8 mouse cellular contexts compared by ENCODE assay signal in the genomic region with DNA sequence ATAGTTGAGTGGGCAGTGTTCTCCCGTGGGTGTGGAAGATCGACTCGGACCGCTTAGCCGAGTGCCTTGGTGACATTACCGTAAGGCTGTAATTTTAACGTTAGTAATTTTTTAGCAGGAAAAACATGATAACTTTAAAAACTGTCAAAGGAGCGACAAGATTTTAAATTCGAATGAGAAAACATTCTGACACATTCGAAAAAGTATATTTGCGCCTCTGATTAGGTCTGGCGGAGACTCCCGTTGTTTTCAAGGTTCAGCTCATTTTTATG. TPM values are rescaled to one million over a fixed set of nuclear protein-coding genes. Genes with fewer than 3 reads are reported as not detected.
A peak's percentile ranks its signal among the peaks of the same experiment; 100 is the strongest.
DNase-seq lines count a peak whose midpoint lies in the region; ATAC-seq and TF ChIP-seq lines count a peak whose summit lies in the region.
"Had no signal": no experiment of that assay in that cellular context is flagged by ENCODE, and none has a peak within 500 bp of the region (broad histone marks: within the 10 kb centered on the region; RNA-seq: fewer than 3 reads in every experiment).

No protein-coding gene starts in this region.

- H3K4me2 ChIP-seq in lung, embryonic 15.5 days, result peak overlapping the region; percentile 66
- peak overlapping the region; percentile 78 for H3K4me2 ChIP-seq in limb, embryonic 11.5 days (ENCODE audit: low read depth, severe bottlenecking)

- DNase-seq in lung, postnatal 14 days, result no peak
- DNase-seq in limb, embryonic 11.5 days (ENCODE audit: low spot score), result no peak
- DNase-seq in left cerebral cortex, postnatal 14 days (ENCODE audit: low spot score in 2 of 2), result no peak
- DNase-seq: adrenal gland, adult 8-10 months had no signal

- no peak for TF ChIP-seq CTCF in embryonic fibroblast, embryonic 13.5 days (IDR thresholded peaks at IDR 0.05; ENCODE audit: borderline replicate concordance, insufficient read depth, low read length)
- TF ChIP-seq CTCF in olfactory bulb, adult 2 months (IDR thresholded peaks at IDR 0.05; ENCODE audit: insufficient read depth, low read depth, low read length), result no peak

- peaks cover 32% of the 10 kb centered on the region for H3K4me1 ChIP-seq in lung, embryonic 15.5 days
- peaks cover 7% of the 10 kb centered on the region for H3K4me1 ChIP-seq in embryonic fibroblast, embryonic 13.5 days (ENCODE audit: control insufficient read depth, insufficient read depth, low read length)
- peaks cover 8% of the 10 kb centered on the region for H3K4me1 ChIP-seq in limb, embryonic 11.5 days (ENCODE audit: control insufficient read depth, insufficient read depth, low read length)
- peaks cover 11% of the 10 kb centered on the region for H3K4me1 ChIP-seq in olfactory bulb, adult 2 months (ENCODE audit: control insufficient read depth, insufficient read depth, low read length)

- no peaks in the 10 kb centered on the region for H3K27me3 ChIP-seq in lung, embryonic 15.5 days
- no peaks in the 10 kb centered on the region for H3K27me3 ChIP-seq in limb, embryonic 11.5 days (ENCODE audit: control insufficient read depth, insufficient read depth, low read length)

- peak overlapping the region; percentile 80 for H3K9ac ChIP-seq in lung, embryonic 15.5 days
- peak overlapping the region; percentile 49 for H3K9ac ChIP-seq in limb, embryonic 11.5 days (ENCODE audit: low read length)

- WGBS in lung, embryonic 15.5 days, result 1% methylated on average over 13 of the region's 13 CpGs
- 4% methylated on average over 13 of the region's 13 CpGs for WGBS in limb, embryonic 11.5 days
- WGBS in olfactory bulb, adult 2 months, result 2% methylated on average over 13 of the region's 13 CpGs

- peak overlapping the region; percentile 80 for H3K27ac ChIP-seq in lung, embryonic 15.5 days
- H3K27ac ChIP-seq in embryonic fibroblast, embryonic 13.5 days (ENCODE audit: insufficient read depth, low read length), result peak overlapping the region; percentile 72
- H3K27ac ChIP-seq in limb, embryonic 11.5 days (replicated peaks; ENCODE audit: low read depth, low read length), result peak overlapping the region; percentile 70; the same call in 1 of the 2 replicates
- peak overlapping the region; percentile 71 for H3K27ac ChIP-seq in olfactory bulb, adult 2 months (ENCODE audit: insufficient read depth, low read depth, low read length)

- H3K4me3 ChIP-seq in lung, embryonic 15.5 days, result peak overlapping the region; percentile 100
- H3K4me3 ChIP-seq in embryonic fibroblast, embryonic 13.5 days (ENCODE audit: insufficient read depth, low read length), result peak overlapping the region; percentile 86
- peak overlapping the region; percentile 98 for H3K4me3 ChIP-seq in limb, embryonic 11.5 days (ENCODE audit: low read depth, low read length)
- H3K4me3 ChIP-seq in olfactory bulb, adult 2 months (ENCODE audit: insufficient read depth, low read depth, low read length), result peak overlapping the region; percentile 87

- ATAC-seq in lung, embryonic 15.5 days (ENCODE audit: borderline replicate concordance, extremely low read depth, low FRiP score, low TSS enrichment), result no peak
- no peak for ATAC-seq in limb, embryonic 11.5 days (ENCODE audit: insufficient number of reproducible peaks, low FRiP score, low TSS enrichment, low read depth)
- no peak for ATAC-seq in CD4-positive, CD25-positive, alpha-beta regulatory T cell, adult 4 months

- H3K9me3 ChIP-seq in lung, embryonic 15.5 days, result no peaks in the 10 kb centered on the region
- no peaks in the 10 kb centered on the region for H3K9me3 ChIP-seq in limb, embryonic 11.5 days (ENCODE audit: control insufficient read depth, low read length)

- TF ChIP-seq POLR2A in embryonic fibroblast, embryonic 13.5 days (IDR thresholded peaks at IDR 0.05; ENCODE audit: low read depth, low read length), result no peak
- TF ChIP-seq POLR2A in olfactory bulb, adult 2 months (IDR thresholded peaks at IDR 0.05; ENCODE audit: insufficient read depth, low read depth, low read length), result no peak

- H3K36me3 ChIP-seq in lung, embryonic 15.5 days, result peaks cover 10% of the 10 kb centered on the region
- peaks cover 4% of the 10 kb centered on the region for H3K36me3 ChIP-seq in limb, embryonic 11.5 days (ENCODE audit: control insufficient read depth, insufficient read depth, low read length)

- intact Hi-C loops in left cerebral cortex, postnatal 14 days (cut with DNase I), result no loop called here

RNA-seq across cellular contexts. Expression of a gene that starts 0.8 kb away (rescaled TPM):
- polyA plus RNA-seq in lung, embryonic 15.5 days (2015; fragmentation: Nextera tagmentation; extraction: Ambion mirVana), result 28.5 and 29.7 TPM in 2 replicates
- 21.0 and 23.2 TPM in 2 replicates for polyA plus RNA-seq in embryonic fibroblast, embryonic 13.5 days (2011; ENCODE audit: insufficient read length, low read depth, missing spikeins)
- 28.6 and 29.4 TPM in 2 replicates for polyA plus RNA-seq in limb, embryonic 11.5 days (2014; fragmentation: Nextera tagmentation; extraction: Ambion mirVana)
- not detected in 2 replicates for polyA plus RNA-seq in olfactory bulb, adult 2 months (2012; ENCODE audit: insufficient read depth, insufficient read length, low replicate concordance, missing spikeins)
- polyA plus RNA-seq in CD4-positive, CD25-positive, alpha-beta regulatory T cell, adult 4 months (2017; shearing (Covaris generic)), result 1 to 10 TPM; 1.8 to 5.0 TPM
- total RNA-seq in left cerebral cortex, postnatal 14 days (2021), result 10 to 100 TPM; 14.2 to 14.4 TPM

RNA-seq across cellular contexts. Expression of a gene that starts 8.1 kb away (rescaled TPM):
- polyA plus RNA-seq in lung, embryonic 15.5 days (2015; fragmentation: Nextera tagmentation; extraction: Ambion mirVana), result 40.7 and 41.1 TPM in 2 replicates
- 7.4 and 10.8 TPM in 2 replicates for polyA plus RNA-seq in embryonic fibroblast, embryonic 13.5 days (2011; ENCODE audit: insufficient read length, low read depth, missing spikeins)
- 27.3 and 29.5 TPM in 2 replicates for polyA plus RNA-seq in limb, embryonic 11.5 days (2014; fragmentation: Nextera tagmentation; extraction: Ambion mirVana)
- not detected in 2 replicates for polyA plus RNA-seq in olfactory bulb, adult 2 months (2012; ENCODE audit: insufficient read depth, insufficient read length, low replicate concordance, missing spikeins)
- 100 to 1,000 TPM; 126 to 167 TPM for polyA plus RNA-seq in CD4-positive, CD25-positive, alpha-beta regulatory T cell, adult 4 months (2017; shearing (Covaris generic))
- total RNA-seq in left cerebral cortex, postnatal 14 days (2021), result 10 to 100 TPM; 16.1 to 19.3 TPM

RNA-seq across cellular contexts. Expression of a gene that starts 11.7 kb away (rescaled TPM):
- polyA plus RNA-seq in lung, embryonic 15.5 days (2015; fragmentation: Nextera tagmentation; extraction: Ambion mirVana), result 15.3 and 16.1 TPM in 2 replicates
- 10.7 and 13.0 TPM in 2 replicates for polyA plus RNA-seq in embryonic fibroblast, embryonic 13.5 days (2011; ENCODE audit: insufficient read length, low read depth, missing spikeins)
- polyA plus RNA-seq in limb, embryonic 11.5 days (2014; fragmentation: Nextera tagmentation; extraction: Ambion mirVana), result 4.7 and 6.4 TPM in 2 replicates
- polyA plus RNA-seq in olfactory bulb, adult 2 months (2012; ENCODE audit: insufficient read depth, insufficient read length, low replicate concordance, missing spikeins), result not detected in 2 replicates
- 1 to 10 TPM; 4.0 to 4.4 TPM for polyA plus RNA-seq in CD4-positive, CD25-positive, alpha-beta regulatory T cell, adult 4 months (2017; shearing (Covaris generic))
- 10 to 100 TPM; 12.7 to 13.4 TPM for total RNA-seq in left cerebral cortex, postnatal 14 days (2021)

RNA-seq across cellular contexts. Expression of a gene that starts 30.6 kb away (rescaled TPM):
- 19.0 and 21.2 TPM in 2 replicates for polyA plus RNA-seq in lung, embryonic 15.5 days (2015; fragmentation: Nextera tagmentation; extraction: Ambion mirVana)
- 5.7 and 7.5 TPM in 2 replicates for polyA plus RNA-seq in embryonic fibroblast, embryonic 13.5 days (2011; ENCODE audit: insufficient read length, low read depth, missing spikeins)
- polyA plus RNA-seq in limb, embryonic 11.5 days (2014; fragmentation: Nextera tagmentation; extraction: Ambion mirVana), result 21.0 and 23.9 TPM in 2 replicates
- polyA plus RNA-seq in olfactory bulb, adult 2 months (2012; ENCODE audit: insufficient read depth, insufficient read length, low replicate concordance, missing spikeins), result not detected in 2 replicates
- 10 to 100 TPM; 19.9 to 26.7 TPM for polyA plus RNA-seq in CD4-positive, CD25-positive, alpha-beta regulatory T cell, adult 4 months (2017; shearing (Covaris generic))
- 10 to 100 TPM; 11.5 to 13.2 TPM for total RNA-seq in left cerebral cortex, postnatal 14 days (2021)

RNA-seq across cellular contexts. Expression of a gene that starts 41.5 kb away (rescaled TPM):
- polyA plus RNA-seq in lung, embryonic 15.5 days (2015; fragmentation: Nextera tagmentation; extraction: Ambion mirVana), result 0.40 and 0.42 TPM in 2 replicates
- not detected in 2 replicates for polyA plus RNA-seq in embryonic fibroblast, embryonic 13.5 days (2011; ENCODE audit: insufficient read length, low read depth, missing spikeins)
- polyA plus RNA-seq in limb, embryonic 11.5 days (2014; fragmentation: Nextera tagmentation; extraction: Ambion mirVana), result 0.40 and 0.75 TPM in 2 replicates
- polyA plus RNA-seq in olfactory bulb, adult 2 months (2012; ENCODE audit: insufficient read depth, insufficient read length, low replicate concordance, missing spikeins), result not detected in 2 replicates
- polyA plus RNA-seq in CD4-positive, CD25-positive, alpha-beta regulatory T cell, adult 4 months (2017; shearing (Covaris generic)), result not detected
- under 1 TPM; 0.49 to 0.55 TPM for total RNA-seq in left cerebral cortex, postnatal 14 days (2021)
